Mouse (Mus musculus) bone marrow, adult 2 months (tissue): ENCODE data around the gene Upp2.

Experiments
- CTCF ChIP-seq: fragments of 200-500 bp; IDR thresholded peaks from 2 replicates; pipeline ENCODE4 v1.5.1; 2011; ENCODE audit warnings: low read length, control low read depth; ENCODE audit not compliant: control insufficient read depth, insufficient read depth
- POLR2A ChIP-seq: fragments of 200-500 bp; IDR thresholded peaks from 2 replicates; pipeline ENCODE4 v1.6.1; 2011; ENCODE audit warnings: low read depth, mild to moderate bottlenecking, control low read depth, low read length, borderline replicate concordance; ENCODE audit not compliant: control insufficient read depth

- no peak for TF ChIP-seq CTCF
- no peak for TF ChIP-seq POLR2A
Measured at GRCm38 (mm10) chr2:58625186-58625585, 58.1 kb downstream of the Upp2 start.
